Mouse (Mus musculus) stomach, embryonic 16.5 days (tissue): ENCODE results near the gene Fam219a. TPM values are rescaled to one million over a fixed set of nuclear protein-coding genes. Genes with fewer than 3 reads are reported as not detected.
A peak's percentile ranks its signal among the peaks of the same experiment; 100 is the strongest.

ENCODE experiments used
- ATAC-seq: fragments of 200-750 bp; cut with Nextera tagmentation; 2 replicates; pipeline ENCODE4 v1.8.0; 2017; ENCODE audit warnings: moderate number of reproducible peaks, moderate TSS enrichment; ENCODE audit not compliant: insufficient read depth, low FRiP score
- H3K27ac ChIP-seq: fragments of 300-500 bp; sonication (generic); 2 replicates; pipeline ENCODE4 v1.5.1; 2014; ENCODE audit warnings: low read length
- H3K27me3 ChIP-seq: fragments of 300-500 bp; sonication (generic); 2 replicates; pipeline ENCODE4 v1.6.1; 2014; ENCODE audit warnings: low read length, control low read depth, mixed read lengths; ENCODE audit not compliant: control insufficient read depth, insufficient read depth
- H3K36me3 ChIP-seq: fragments of 300-500 bp; sonication (generic); 2 replicates; pipeline ENCODE4 v1.6.1; 2014; ENCODE audit warnings: low read length; ENCODE audit not compliant: control insufficient read depth, insufficient read depth
- H3K4me1 ChIP-seq: fragments of 300-500 bp; sonication (generic); 2 replicates; pipeline ENCODE4 v1.6.1; 2014; ENCODE audit warnings: low read length, control low read depth, mixed read lengths; ENCODE audit not compliant: control insufficient read depth, insufficient read depth
- H3K4me2 ChIP-seq: fragments of 300-500 bp; sonication (generic); 2 replicates; pipeline ENCODE4 v1.6.1; 2014; ENCODE audit warnings: low read depth, low read length, mixed read lengths
- H3K4me3 ChIP-seq: fragments of 300-500 bp; sonication (generic); replicated peaks from 2 replicates; pipeline ENCODE4 v1.5.1; 2014; ENCODE audit warnings: mild to moderate bottlenecking, low read length
- H3K9ac ChIP-seq: fragments of 300-500 bp; sonication (generic); 2 replicates; pipeline ENCODE4 v1.6.1; 2014; ENCODE audit warnings: low read length
- H3K9me3 ChIP-seq: fragments of 300-500 bp; sonication (generic); replicated peaks from 2 replicates; pipeline ENCODE4 v1.6.1; 2016; ENCODE audit warnings: low read length, control low read depth; ENCODE audit not compliant: control insufficient read depth
- WGBS: fragments of 180-500 bp; shearing (Covaris S2); extraction: QIAGEN DNeasy Blood & Tissue Kit; methylation state at CpG from one replicate; pipeline ENCODE4 v1.1.7; 2014; 5-methylcytosine and 5-hydroxymethylcytosine counted together
- polyA plus RNA-seq: library from polyadenylated mRNA; unstranded; fragments of >200 nt; fragmentation: Nextera tagmentation; extraction: Ambion mirVana; gene quantifications from 2 replicates; pipeline ENCODE4 v1.2.1, GENCODE M21; 2015

Gene Fam219a
- polyA plus RNA-seq, 1 experiment from 2014 or later: 3.0 TPM

GRCm38 (mm10) chr4:41505131-41505551, 64.2 kb downstream of the Fam219a start:
- Histone ChIP-seq H3K36me3 (no peaks in the 10 kb centered on the region), H3K27ac (no peak overlapping the region), H3K27me3 (peaks cover 18% of the 10 kb centered on the region), H3K4me1 (peaks cover 14% of the 10 kb centered on the region; the same call in 1 of the 2 replicates), H3K4me2 (no peak overlapping the region), H3K4me3 (no peak overlapping the region), H3K9ac (no peak overlapping the region), H3K9me3 (no peaks in the 10 kb centered on the region)
- WGBS: 59% methylated on average over 11 of the region's 11 CpGs
- ATAC-seq: no peak

- Histone ChIP-seq H3K4me1 (peaks cover 14% of the 10 kb centered on the region; the same call in 1 of the 2 replicates), H3K27me3 (peaks cover 26% of the 10 kb centered on the region), H3K36me3 (no peaks in the 10 kb centered on the region), H3K9ac (no peak overlapping the region), H3K27ac (no peak overlapping the region), H3K4me3 (no peak overlapping the region), H3K4me2 (no peak overlapping the region), H3K9me3 (no peaks in the 10 kb centered on the region)
- 74% methylated on average over 5 of the region's 5 CpGs for WGBS
- no peak for ATAC-seq
Observed at GRCm38 (mm10) chr4:41504325-41504724, 65.0 kb downstream of the Fam219a start.

GRCm38 (mm10) chr4:41502986-41503412, 66.3 kb downstream of the Fam219a start, which contains the start of gene AI464131:
AI464131 (minus strand) TSS chr4:41503076.
- peak within 1 kb of the TSS; percentile 52 for H3K4me3 ChIP-seq
- peak; percentile 94 for ATAC-seq
- H3K9me3 ChIP-seq: no peaks in the 10 kb centered on the region
- peak within 1 kb of the TSS; percentile 66 for H3K9ac ChIP-seq
- H3K4me1 ChIP-seq: peaks cover 26% of the 10 kb centered on the region
- 2% methylated on average over 17 of the region's 18 CpGs for WGBS
- peak within 1 kb of the TSS; percentile 78 for H3K4me2 ChIP-seq
- no peaks in the 10 kb centered on the region for H3K36me3 ChIP-seq
- peaks cover 39% of the 10 kb centered on the region for H3K27me3 ChIP-seq
- no peak within 1 kb of the TSS for H3K27ac ChIP-seq

DNA sequence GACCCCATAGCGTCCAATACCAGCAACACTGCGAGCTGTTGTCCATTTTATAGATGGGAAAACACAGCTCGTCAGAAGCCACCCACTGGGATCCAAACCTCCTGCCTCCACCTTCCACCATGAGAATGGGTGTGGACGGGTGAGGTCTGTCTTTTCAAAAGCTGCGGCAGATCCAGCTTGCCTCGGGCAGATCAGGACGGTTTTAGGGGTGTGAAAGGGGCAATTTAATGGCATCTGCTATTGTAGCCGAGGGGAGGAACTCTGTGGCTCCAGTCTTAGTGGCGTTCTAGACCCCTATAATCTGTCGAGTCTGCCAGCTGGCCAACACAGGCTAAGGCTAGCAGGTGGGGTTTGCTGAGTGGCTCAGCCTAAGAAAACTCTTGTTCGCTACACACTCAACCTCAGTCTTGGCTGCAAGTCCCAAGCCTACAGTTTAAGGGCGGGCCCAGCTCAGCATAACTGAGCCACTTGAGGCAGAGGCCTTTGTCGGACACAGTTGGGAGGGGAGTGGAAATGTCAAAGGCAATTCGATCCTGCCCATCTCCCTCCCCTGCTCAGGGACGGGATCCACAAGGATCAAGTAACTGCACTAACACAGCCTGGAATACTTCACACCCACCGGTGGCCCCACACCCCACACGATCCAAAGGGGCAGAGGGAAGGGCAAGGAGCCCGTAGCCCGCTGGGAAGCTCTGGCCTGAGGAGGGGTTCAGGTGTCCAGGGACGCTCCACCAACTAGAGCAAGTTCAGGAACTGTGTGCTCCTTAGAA, 67.0 kb downstream of the Fam219a start:
- 15% methylated on average over 20 of the region's 20 CpGs for WGBS
- Histone ChIP-seq H3K27ac (no peak overlapping the region), H3K4me1 (peaks cover 32% of the 10 kb centered on the region)

DNA sequence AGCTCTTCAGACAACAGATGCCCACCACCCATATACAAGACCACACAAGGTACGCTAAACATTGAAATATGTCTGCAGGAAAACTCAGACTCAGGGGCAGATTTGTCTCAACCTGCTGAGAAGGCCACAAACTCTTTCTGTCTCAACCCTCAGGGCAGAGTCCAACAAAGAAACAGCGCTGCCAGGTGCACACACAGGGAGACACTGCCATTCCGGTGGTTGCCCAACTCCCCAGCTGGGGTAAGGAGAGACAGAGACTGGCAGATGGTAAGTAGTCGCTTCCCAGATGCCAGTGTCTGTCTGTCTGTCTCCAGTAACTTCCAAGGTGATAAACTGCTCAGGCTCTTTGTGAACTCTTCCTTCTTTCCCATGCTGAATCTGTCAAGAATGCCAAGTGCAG, 68.6 kb downstream of the Fam219a start:
- no peak overlapping the region for H3K4me2 ChIP-seq

More for the DNA sequence above, 67.0 kb downstream of the Fam219a start:
- H3K36me3 ChIP-seq: no peaks in the 10 kb centered on the region
- ATAC-seq: peak; percentile 30
- peaks cover 45% of the 10 kb centered on the region for H3K27me3 ChIP-seq
- peak overlapping the region; percentile 66 for H3K9ac ChIP-seq
- H3K4me3 ChIP-seq: peak overlapping the region; percentile 52
- no peaks in the 10 kb centered on the region for H3K9me3 ChIP-seq
- H3K4me2 ChIP-seq: peak overlapping the region; percentile 78

GRCm38 (mm10) chr4:41499619-41500018, 69.7 kb downstream of the Fam219a start:
- H3K9me3 ChIP-seq: no peaks in the 10 kb centered on the region
- no peak overlapping the region for H3K27ac ChIP-seq
- ATAC-seq: no peak
- no peak overlapping the region for H3K9ac ChIP-seq
- 74% methylated on average over 8 of the region's 8 CpGs for WGBS
- peaks cover 55% of the 10 kb centered on the region for H3K27me3 ChIP-seq
- H3K36me3 ChIP-seq: no peaks in the 10 kb centered on the region
- no peak overlapping the region for H3K4me3 ChIP-seq
- H3K4me2 ChIP-seq: no peak overlapping the region
- peaks cover 28% of the 10 kb centered on the region for H3K4me1 ChIP-seq

More for the DNA sequence above, 68.6 kb downstream of the Fam219a start:
- Histone ChIP-seq H3K9ac (no peak overlapping the region), H3K27me3 (peaks cover 55% of the 10 kb centered on the region), H3K9me3 (no peaks in the 10 kb centered on the region), H3K36me3 (no peaks in the 10 kb centered on the region), H3K4me3 (no peak overlapping the region), H3K27ac (no peak overlapping the region), H3K4me1 (peaks cover 28% of the 10 kb centered on the region)
- WGBS: 87% methylated on average over 4 of the region's 4 CpGs
- ATAC-seq: no peak

GRCm38 (mm10) chr4:41498921-41499391, 70.4 kb downstream of the Fam219a start:
- H3K9ac ChIP-seq: no peak overlapping the region
- H3K27ac ChIP-seq: no peak overlapping the region
- peak overlapping the region; percentile 44 for H3K4me2 ChIP-seq
- H3K9me3 ChIP-seq: no peaks in the 10 kb centered on the region
- ATAC-seq: no peak
- H3K27me3 ChIP-seq: peaks cover 55% of the 10 kb centered on the region
- 22% methylated on average over 43 of the region's 43 CpGs for WGBS
- H3K4me3 ChIP-seq: peak overlapping the region; percentile 20
- H3K36me3 ChIP-seq: no peaks in the 10 kb centered on the region
- peaks cover 28% of the 10 kb centered on the region for H3K4me1 ChIP-seq

- Histone ChIP-seq H3K36me3 (no peaks in the 10 kb centered on the region), H3K4me1 (peaks cover 26% of the 10 kb centered on the region), H3K4me2 (peak overlapping the region; percentile 44), H3K27ac (no peak overlapping the region), H3K27me3 (peaks cover 55% of the 10 kb centered on the region), H3K9me3 (no peaks in the 10 kb centered on the region), H3K4me3 (peak overlapping the region; percentile 20), H3K9ac (no peak overlapping the region)
- ATAC-seq: no peak
- WGBS: 15% methylated on average over 72 of the region's 72 CpGs
Observed at GRCm38 (mm10) chr4:41497995-41498845, 71.1 kb downstream of the Fam219a start.

- 9% methylated on average over 34 of the region's 34 CpGs for WGBS
- ATAC-seq: no peak
Observed at GRCm38 (mm10) chr4:41497579-41497978, 71.8 kb downstream of the Fam219a start.

More at GRCm38 (mm10) chr4:41497579-41497978, 71.8 kb downstream of the Fam219a start:
- Histone ChIP-seq H3K4me1 (peaks cover 26% of the 10 kb centered on the region), H3K27me3 (peaks cover 55% of the 10 kb centered on the region), H3K9ac (no peak overlapping the region), H3K27ac (no peak overlapping the region), H3K36me3 (no peaks in the 10 kb centered on the region), H3K4me3 (peak overlapping the region; percentile 20), H3K9me3 (no peaks in the 10 kb centered on the region), H3K4me2 (peak overlapping the region; percentile 44)
